Mouse (Mus musculus) MEL (cell line): ENCODE data around the gene Inpp5b. TPM values are rescaled to one million over a fixed set of nuclear protein-coding genes. Genes with fewer than 3 reads are reported as not detected.
A peak's percentile ranks its signal among the peaks of the same experiment; 100 is the strongest.

ENCODE experiments used
- DNase-seq: peaks from one replicate; pipeline ENCODE4 v3.0.0; 2011; ENCODE audit warnings: low read depth, low spot score
- H3K27ac ChIP-seq: 2 replicates; pipeline ENCODE4 v1.5.1; 2012; ENCODE audit warnings: low read depth, mild to moderate bottlenecking, control low read depth, low read length, moderate library complexity; ENCODE audit not compliant: control insufficient read depth
- H3K27me3 ChIP-seq, 2 experiments: fragments of 150-350 bp in 1 of 2; sonication (generic) in 1 of 2; 2 replicates each; pipeline ENCODE4 v1.6.1; 2012; ENCODE audit warnings: low read length in 2 of 2, mild to moderate bottlenecking in 2 of 2, improper control_type of control experiment in 1 of 2, moderate library complexity in 1 of 2; ENCODE audit not compliant: insufficient read depth in 2 of 2, control insufficient read depth in 1 of 2
- H3K36me3 ChIP-seq, 2 experiments: 2 replicates each; pipeline ENCODE4 v1.6.1; 2012 to 2014; ENCODE audit warnings: low read length in 2 of 2, improper control_type of control experiment in 1 of 2, inconsistent platforms in 1 of 2, mild to moderate bottlenecking in 1 of 2; ENCODE audit not compliant: insufficient read depth in 2 of 2, control insufficient read depth in 1 of 2
- H3K4me1 ChIP-seq, 2 experiments: fragments of 150-350 bp in 1 of 2; sonication (generic) in 1 of 2; 2 replicates each; pipeline ENCODE4 v1.6.1; 2012; ENCODE audit warnings: low read length in 2 of 2, improper control_type of control experiment in 1 of 2, mild to moderate bottlenecking in 1 of 2; ENCODE audit not compliant: insufficient read depth in 2 of 2, control insufficient read depth in 1 of 2
- H3K4me3 ChIP-seq, 2 experiments: fragments of 150-350 bp in 1 of 2; sonication (generic) in 1 of 2; 2 replicates each; pipeline ENCODE4 v1.5.1; 2012; ENCODE audit warnings: low read depth in 2 of 2, low read length in 2 of 2, mild to moderate bottlenecking in 2 of 2, moderate library complexity in 2 of 2, control low read depth in 1 of 2, improper control_type of control experiment in 1 of 2; ENCODE audit not compliant: control insufficient read depth in 1 of 2, insufficient read depth in 1 of 2
- H3K79me2 ChIP-seq: 2 replicates; pipeline ENCODE4 v1.6.1; 2012; ENCODE audit warnings: mild to moderate bottlenecking, low read length, moderate library complexity; ENCODE audit not compliant: control insufficient read depth, poor library complexity, insufficient read depth
- H3K9ac ChIP-seq: 2 replicates; pipeline ENCODE4 v1.6.1; 2012; ENCODE audit warnings: low read depth, mild to moderate bottlenecking, control low read depth, low read length, moderate library complexity; ENCODE audit not compliant: control insufficient read depth, poor library complexity, severe bottlenecking
- H3K9me3 ChIP-seq: fragments of 150-350 bp; sonication (generic); replicated peaks from 2 replicates; pipeline ENCODE4 v1.6.1; 2012; ENCODE audit warnings: mild to moderate bottlenecking, low read length, improper control_type of control experiment, moderate library complexity; ENCODE audit not compliant: insufficient read depth
- BHLHE40 ChIP-seq: IDR thresholded peaks from 2 replicates; pipeline ENCODE4 v1.6.1; 2012; ENCODE audit warnings: low read depth, mild to moderate bottlenecking, inconsistent platforms, low read length, improper control_type of control experiment, borderline replicate concordance
- CTCF ChIP-seq, 3 experiments: IDR thresholded peaks in 2 of 3; conservative IDR thresholded peaks in 1 of 3; 2 replicates each; pipeline ENCODE4 v1.5.1; 2011 to 2012; ENCODE audit warnings: low read length in 3 of 3, low read depth in 2 of 3, mild to moderate bottlenecking in 2 of 3, improper control_type of control experiment in 1 of 3, inconsistent platforms in 1 of 3, mixed read lengths in 1 of 3, moderate library complexity in 1 of 3; ENCODE audit not compliant: control insufficient read depth in 1 of 3, insufficient read depth in 1 of 3, poor library complexity in 1 of 3, severe bottlenecking in 1 of 3
- ELF1 ChIP-seq: IDR thresholded peaks from 2 replicates; pipeline ENCODE4 v1.6.1; 2014; ENCODE audit warnings: low read depth, mild to moderate bottlenecking, inconsistent platforms, low read length, improper control_type of control experiment, moderate library complexity
- ETS1 ChIP-seq: IDR thresholded peaks from 2 replicates; pipeline ENCODE4 v1.6.1; 2012; ENCODE audit warnings: low read depth, mild to moderate bottlenecking, inconsistent platforms, low read length, improper control_type of control experiment, moderate library complexity
- HCFC1 ChIP-seq: IDR thresholded peaks from 2 replicates; pipeline ENCODE4 v1.6.1; 2012; ENCODE audit warnings: low read depth, mild to moderate bottlenecking, inconsistent platforms, low read length, improper control_type of control experiment, moderate library complexity
- JUND ChIP-seq: IDR thresholded peaks from 2 replicates; pipeline ENCODE4 v1.6.1; 2011; ENCODE audit warnings: low read depth, mild to moderate bottlenecking, improper control_type of control experiment, low read length
- KAT2A ChIP-seq: conservative IDR thresholded peaks from 2 replicates; pipeline ENCODE4 v1.6.1; 2012; ENCODE audit warnings: low read depth, low read length, improper control_type of control experiment, inconsistent platforms
- MAFK ChIP-seq: IDR thresholded peaks from 2 replicates; pipeline ENCODE4 v1.6.1; 2011; ENCODE audit warnings: low read depth, mild to moderate bottlenecking, low read length, improper control_type of control experiment, borderline replicate concordance
- MEF2A ChIP-seq: IDR thresholded peaks from 2 replicates; pipeline ENCODE4 v1.6.1; 2014; ENCODE audit warnings: low read depth, mild to moderate bottlenecking, inconsistent platforms, low read length, improper control_type of control experiment; ENCODE audit not compliant: poor library complexity, insufficient replicate concordance, severe bottlenecking; ENCODE audit errors: extremely low read depth
- MYC ChIP-seq: IDR thresholded peaks from 2 replicates; pipeline ENCODE4 v1.6.1; 2011; ENCODE audit warnings: low read depth, mild to moderate bottlenecking, low read length, improper control_type of control experiment, moderate library complexity
- NELFE ChIP-seq: IDR thresholded peaks from 2 replicates; pipeline ENCODE4 v1.6.1; 2011; ENCODE audit warnings: low read depth, low read length, improper control_type of control experiment
- POLR2AphosphoS2 ChIP-seq: IDR thresholded peaks from 2 replicates; pipeline ENCODE4 v1.6.1; 2011; ENCODE audit warnings: low read length, improper control_type of control experiment
- POLR2AphosphoS5 ChIP-seq: IDR thresholded peaks from 2 replicates; pipeline ENCODE4 v1.6.1; 2012; ENCODE audit warnings: low read depth, borderline replicate concordance, mild to moderate bottlenecking, inconsistent platforms, low read length, moderate library complexity, mixed read lengths
- RAD21 ChIP-seq: IDR thresholded peaks from 2 replicates; pipeline ENCODE4 v1.6.1; 2011; ENCODE audit warnings: mild to moderate bottlenecking, low read depth, low read length, improper control_type of control experiment
- RCOR1 ChIP-seq: IDR thresholded peaks from 2 replicates; pipeline ENCODE4 v1.6.1; 2012; ENCODE audit warnings: low read depth, mild to moderate bottlenecking, inconsistent platforms, low read length, improper control_type of control experiment
- SMC3 ChIP-seq: IDR thresholded peaks from 2 replicates; pipeline ENCODE4 v1.6.1; 2011; ENCODE audit warnings: low read depth, low read length, improper control_type of control experiment
- TBP ChIP-seq: IDR thresholded peaks from 2 replicates; pipeline ENCODE4 v1.8.0; 2011; ENCODE audit warnings: low read depth, low read length, improper control_type of control experiment
- TCF12 ChIP-seq: IDR thresholded peaks from 2 replicates; pipeline ENCODE4 v1.6.1; 2014; ENCODE audit warnings: low read depth, mild to moderate bottlenecking, inconsistent platforms, low read length, improper control_type of control experiment, moderate library complexity
- USF1 ChIP-seq: IDR thresholded peaks from 2 replicates; pipeline ENCODE4 v1.6.1; 2014; ENCODE audit warnings: low read depth, mild to moderate bottlenecking, inconsistent platforms, low read length, improper control_type of control experiment, moderate library complexity
- ZC3H11A ChIP-seq: IDR thresholded peaks from 2 replicates; pipeline ENCODE4 v1.6.1; 2012; ENCODE audit warnings: low read depth, mild to moderate bottlenecking, inconsistent platforms, low read length, improper control_type of control experiment
- ZKSCAN1 ChIP-seq: IDR thresholded peaks from 2 replicates; pipeline ENCODE4 v1.6.1; 2012; ENCODE audit warnings: low read depth, mild to moderate bottlenecking, inconsistent platforms, low read length, improper control_type of control experiment, moderate library complexity
- ZMIZ1 ChIP-seq: IDR thresholded peaks from 2 replicates; pipeline ENCODE4 v1.6.1; 2012; ENCODE audit warnings: low read depth, mild to moderate bottlenecking, inconsistent platforms, low read length, improper control_type of control experiment, moderate library complexity
- ZNF384 ChIP-seq: IDR thresholded peaks from 2 replicates; pipeline ENCODE4 v1.6.1; 2012; ENCODE audit warnings: low read depth, mild to moderate bottlenecking, inconsistent platforms, low read length, improper control_type of control experiment
- polyA plus RNA-seq, 2 experiments: library from polyadenylated mRNA; stranded (reverse) in 1 of 2; unstranded in 1 of 2; fragments of >175 nt in 1 of 2; fragments of >200 nt in 1 of 2; gene quantifications; 2 replicates each; pipeline versions ENCODE4 v1.2.1 to v1.2.4; 2012; ENCODE audit warnings: low replicate concordance in 2 of 2, low read depth in 1 of 2; ENCODE audit not compliant: insufficient read length in 2 of 2, insufficient read depth in 1 of 2, missing spikeins in 1 of 2
- total RNA-seq: library from RNA; depleted of rRNA; stranded (reverse); fragments of 300-350 nt; gene quantifications from 2 replicates; pipeline ENCODE4 v1.2.3, GENCODE M21; 2012

Gene Inpp5b
- total and polyA plus RNA-seq, 3 experiments: 28.6 to 52.5 TPM; not detected in 1

DNA sequence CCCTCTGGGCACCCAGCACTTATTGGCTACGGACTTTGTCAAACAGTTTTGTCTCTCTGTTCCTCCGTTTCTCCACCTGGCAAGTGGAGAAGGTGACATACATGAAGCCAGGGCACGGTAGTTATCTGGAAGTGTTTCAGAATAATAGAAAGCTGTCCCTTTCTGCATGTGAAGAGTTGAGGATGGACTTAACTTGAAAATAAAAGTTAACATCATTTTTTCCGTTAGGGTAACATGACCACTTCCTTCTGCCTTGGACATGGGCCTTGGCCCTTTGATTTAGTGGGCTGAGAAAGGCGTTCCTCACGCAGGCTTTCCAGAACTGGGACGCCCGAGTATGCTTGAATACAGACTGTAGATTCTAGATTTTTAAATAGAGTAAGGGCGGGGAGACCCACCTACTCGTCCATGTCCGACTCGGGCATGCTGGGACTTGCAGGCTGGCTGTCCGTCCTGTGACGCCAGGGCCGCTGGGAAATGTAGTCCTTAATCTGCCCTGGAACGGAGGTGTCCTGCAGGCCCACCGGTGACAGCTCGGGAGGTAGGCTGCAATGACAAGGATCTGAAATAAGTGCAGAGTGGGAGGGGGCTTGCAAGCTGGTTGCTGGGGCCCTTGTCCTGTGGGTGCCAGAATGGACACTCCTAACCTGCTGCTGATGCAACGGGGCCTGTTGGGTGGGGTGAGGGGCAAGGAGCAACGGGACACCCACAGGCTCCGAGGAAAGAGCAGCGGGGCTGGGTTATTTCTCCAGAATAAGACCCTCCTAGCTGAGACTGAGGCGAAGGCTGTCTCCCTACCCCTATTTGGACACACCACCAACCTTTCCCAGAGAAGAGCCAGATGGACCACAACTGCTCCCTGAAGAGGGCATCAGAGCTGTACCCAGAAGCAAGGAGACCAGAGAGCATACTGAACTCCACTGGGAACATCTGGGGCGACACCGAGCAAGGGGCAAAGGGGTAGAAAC is at the start of gene Inpp5b (continued):
- TF ChIP-seq CTCF (IDR thresholded peaks at IDR 0.05 in 2 of 3, conservative IDR thresholded peaks at IDR 0.05 in 1 of 3; ENCODE audit: control insufficient read depth in 1 of 3, insufficient read depth in 1 of 3, low read depth in 2 of 3, low read length in 3 of 3, poor library complexity in 1 of 3, severe bottlenecking in 1 of 3) (peak in 1 of 3 experiments; percentile 1; a peak in 1 of 6 replicates), MAFK (no peak)

DNA sequence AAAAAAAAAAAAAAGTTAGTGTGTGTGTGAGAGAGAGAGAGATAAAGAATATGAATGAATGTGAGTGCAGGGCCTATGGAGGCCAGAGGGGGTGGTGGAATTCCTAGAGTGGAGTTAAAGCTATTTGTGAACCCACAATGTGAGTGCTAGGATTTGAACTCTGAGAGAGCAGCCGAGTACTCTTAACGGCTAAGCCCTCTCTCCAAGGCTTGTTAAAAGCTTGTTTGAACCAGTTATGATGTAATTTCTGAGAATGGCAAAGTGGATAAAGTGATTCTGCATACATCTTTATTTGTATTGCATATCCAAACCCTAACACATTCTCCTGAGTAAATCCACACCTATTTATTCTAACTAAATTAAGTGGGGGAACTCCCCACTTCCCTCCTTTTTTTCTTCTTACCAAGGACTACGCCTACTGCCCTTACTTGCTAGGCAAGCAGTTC is 49.2 kb upstream of the Inpp5b start:
- Histone ChIP-seq H3K4me1 (peaks cover 2 to 25% of the 10 kb centered on the region in 2 experiments; a peak in 3 of 4 replicates), H3K36me3 (peaks cover 2 to 24% of the 10 kb centered on the region in 2 experiments), H3K27me3 (no peaks in the 10 kb centered on the region), H3K79me2 (peaks cover 43% of the 10 kb centered on the region), H3K4me3 (peak overlapping the region; percentile 91 to 99), H3K9ac (peak overlapping the region; percentile 93), H3K27ac (peak overlapping the region; percentile 62), H3K9me3 (no peaks in the 10 kb centered on the region)
- peak; percentile 51 for DNase-seq
- TF ChIP-seq ZNF384: peak; percentile 76
- no peak for TF ChIP-seq ZKSCAN1
- no peak for TF ChIP-seq RAD21
- no peak for TF ChIP-seq ELF1

DNA sequence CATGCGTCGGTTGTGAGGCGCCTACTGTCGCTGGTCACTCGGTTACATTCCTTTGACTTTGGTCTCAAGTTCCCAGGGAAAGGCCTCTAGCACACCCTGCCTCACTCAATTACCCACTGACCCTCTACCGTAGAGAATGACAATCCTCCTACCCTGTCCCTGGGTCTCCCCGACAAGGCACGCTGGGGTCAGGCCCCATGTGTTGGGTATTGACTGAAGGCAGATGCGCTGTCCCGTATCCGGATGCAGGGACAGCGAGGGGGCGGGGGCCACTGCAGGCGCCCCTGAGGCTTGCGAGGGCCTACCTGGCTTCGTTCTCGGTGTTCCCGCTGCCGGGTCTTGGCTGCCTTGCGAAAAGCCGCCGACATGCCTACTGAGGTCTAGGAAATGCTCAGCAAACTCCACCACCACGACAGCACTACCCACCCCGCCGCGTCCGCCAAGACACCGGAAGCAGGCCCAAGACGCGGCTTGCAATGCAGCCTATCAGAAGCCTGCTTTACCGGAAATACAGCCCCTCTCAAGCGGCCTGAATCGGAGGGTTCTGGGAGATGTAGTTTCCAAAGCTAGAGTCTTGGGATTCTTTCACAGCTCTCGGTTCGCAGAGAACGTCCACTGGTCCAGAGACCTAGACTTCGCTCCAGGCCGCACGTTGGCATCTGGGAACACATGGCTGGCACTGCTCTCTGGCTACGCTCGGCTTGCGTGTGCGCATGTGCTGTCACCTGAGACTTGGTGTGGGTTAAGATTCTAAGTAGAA is 48.3 kb upstream of the Inpp5b start, which contains the start of gene Utp11:
Gene Utp11, minus strand, starts transcription at position 466 of the 760 bp plus-strand sequence.
- H3K4me1 ChIP-seq: peaks cover 2 to 25% of the 10 kb centered on the region in 2 experiments; a peak in 3 of 4 replicates
- H3K9me3 ChIP-seq: no peaks in the 10 kb centered on the region
- H3K36me3 ChIP-seq: peaks cover under 1 to 24% of the 10 kb centered on the region in 2 experiments; a peak in 3 of 4 replicates
- peak within 1 kb of the TSS; percentile 91 to 99 for H3K4me3 ChIP-seq
- DNase-seq: peak; percentile 95
- peak within 1 kb of the TSS; percentile 62 for H3K27ac ChIP-seq
- H3K79me2 ChIP-seq: peaks cover 38% of the 10 kb centered on the region
- H3K27me3 ChIP-seq: no peaks in the 10 kb centered on the region
- H3K9ac ChIP-seq: peak within 1 kb of the TSS; percentile 93
- TF ChIP-seq TBP (peak; percentile 80), MYC (peak; percentile 59; the same call in 1 of the 2 replicates), KAT2A (peak; percentile 95), POLR2AphosphoS5 (no peak), ZC3H11A (no peak), BHLHE40 (no peak), POLR2AphosphoS2 (peak; percentile 71), RAD21 (no peak), CTCF (IDR thresholded peaks at IDR 0.05 in 2 of 3, conservative IDR thresholded peaks at IDR 0.05 in 1 of 3; ENCODE audit: control insufficient read depth in 1 of 3, insufficient read depth in 1 of 3, low read depth in 2 of 3, low read length in 3 of 3, poor library complexity in 1 of 3, severe bottlenecking in 1 of 3) (no peak), SMC3 (no peak), JUND (no peak), TCF12 (no peak), HCFC1 (peak; percentile 100), NELFE (peak; percentile 83), RCOR1 (no peak), ZKSCAN1 (no peak), ELF1 (peak; percentile 78), USF1 (no peak; the same call in 1 of the 2 replicates), ZMIZ1 (peak; percentile 41; the same call in 1 of the 2 replicates), ETS1 (no peak), MEF2A (no peak)
